Mouse (Mus musculus): ENCODE measurements around the gene Fam102a. TPM values are rescaled to one million over a fixed set of nuclear protein-coding genes. Genes with fewer than 3 reads are reported as not detected.

The Fam102a gene
- total RNA-seq, 2 experiments from 2014 or later, result 9.9 to 11.0 TPM

DNA sequence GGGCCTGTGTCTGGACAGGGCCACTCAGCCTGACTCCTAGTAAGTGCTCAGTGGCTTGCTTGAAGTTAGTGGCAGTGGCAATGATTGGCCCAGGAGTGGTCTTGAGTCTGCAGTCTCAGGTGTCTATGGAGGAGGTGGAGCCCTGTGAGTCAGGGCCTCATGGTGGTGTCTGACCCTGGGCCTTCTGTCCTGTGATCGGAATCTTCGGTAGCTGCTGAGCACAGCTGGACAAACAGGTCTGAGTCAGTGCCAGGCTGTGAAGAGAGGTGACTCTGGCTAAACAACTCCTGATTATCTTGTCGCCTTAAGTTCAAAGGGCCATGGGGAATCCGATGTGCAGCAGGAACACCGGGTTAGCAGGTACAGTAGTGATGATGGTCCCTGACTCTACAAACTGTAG, 12.2 kb downstream of the Fam102a start:
- DNase-seq, result no peak

- peak; percentile 69 for DNase-seq
These were observed 13.0 kb downstream of the Fam102a start for GRCm38 (mm10) chr2:32547964-32548739.

- DNase-seq, result no peak
These were observed 14.0 kb downstream of the Fam102a start for GRCm38 (mm10) chr2:32549171-32549570.

DNA sequence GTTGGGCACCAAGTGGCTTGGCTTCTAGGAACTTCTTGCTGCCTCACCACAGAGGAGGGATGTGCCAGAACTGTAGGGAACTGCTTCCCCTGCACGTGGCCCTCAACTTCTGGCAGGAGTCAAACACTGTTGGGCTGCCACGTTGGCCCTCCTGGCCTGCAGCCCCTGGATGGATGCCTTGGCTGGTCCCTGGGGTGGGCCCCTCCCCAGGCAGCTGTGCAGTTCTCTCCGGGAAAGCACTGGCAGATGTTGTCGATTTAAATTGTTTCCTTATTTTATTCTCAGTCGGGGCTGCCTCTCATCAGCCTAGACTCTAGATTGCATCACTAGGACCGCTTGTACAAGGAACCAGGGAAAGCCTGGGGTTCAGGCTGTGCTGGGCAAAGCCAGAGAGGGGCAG, 14.6 kb downstream of the Fam102a start:
- peak; percentile 78 for DNase-seq

DNA sequence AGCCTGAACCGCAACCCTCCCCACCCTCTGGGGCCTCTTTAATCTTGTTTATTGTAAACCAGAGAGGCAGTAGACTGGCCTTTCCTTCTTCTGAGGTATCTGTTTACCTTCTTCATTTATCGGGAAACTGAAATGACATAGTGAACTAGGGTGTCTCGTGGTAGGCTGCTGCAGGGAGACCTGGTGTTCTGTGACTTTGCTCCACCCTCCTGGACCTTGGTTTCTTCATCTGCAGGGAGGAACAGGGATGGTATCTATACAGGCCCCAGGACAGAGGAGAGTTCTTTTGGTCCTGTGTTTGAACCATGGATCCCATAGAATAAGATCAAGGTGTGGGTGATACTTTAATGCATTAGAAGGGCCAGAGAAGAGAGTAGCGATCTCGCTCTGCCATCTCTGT, 16.1 kb downstream of the Fam102a start:
- no peak for DNase-seq

GRCm38 (mm10) chr2:32553592-32554148, 18.5 kb downstream of the Fam102a start:
- no peak for DNase-seq

- no peak for DNase-seq
These were observed 20.4 kb downstream of the Fam102a start for GRCm38 (mm10) chr2:32555484-32555883.

- no peak for DNase-seq
These were observed 20.9 kb downstream of the Fam102a start for GRCm38 (mm10) chr2:32556019-32556418.

- DNase-seq, result no peak
These were observed 24.4 kb downstream of the Fam102a start for GRCm38 (mm10) chr2:32559570-32559969.

DNA sequence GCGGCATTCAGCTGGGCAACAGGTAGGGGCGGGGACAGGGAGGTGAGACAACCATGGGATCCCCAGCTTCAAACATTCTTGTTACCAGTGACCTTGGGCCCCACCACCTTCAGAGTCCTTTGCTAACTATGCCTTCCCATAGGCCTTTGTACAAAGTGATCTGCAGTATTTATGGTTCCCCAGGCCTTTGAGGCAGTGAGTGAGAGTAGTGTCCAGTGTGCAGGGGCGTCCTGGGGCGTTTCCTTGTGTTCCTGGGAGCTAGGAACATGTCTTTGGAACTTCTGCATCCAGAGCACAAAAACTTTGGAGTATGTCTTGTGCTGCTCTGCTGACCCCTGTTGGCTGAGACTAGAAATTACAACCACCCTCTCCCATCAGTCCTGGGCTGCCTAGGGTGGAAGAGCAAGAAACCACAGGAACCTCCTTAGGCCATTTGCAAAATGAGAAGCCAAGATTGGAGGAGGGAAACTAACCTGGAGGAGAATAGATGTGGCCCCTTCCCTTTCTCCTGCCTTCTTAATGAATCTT, 31.5 kb downstream of the Fam102a start:
- DNase-seq, result peak; percentile 83

DNA sequence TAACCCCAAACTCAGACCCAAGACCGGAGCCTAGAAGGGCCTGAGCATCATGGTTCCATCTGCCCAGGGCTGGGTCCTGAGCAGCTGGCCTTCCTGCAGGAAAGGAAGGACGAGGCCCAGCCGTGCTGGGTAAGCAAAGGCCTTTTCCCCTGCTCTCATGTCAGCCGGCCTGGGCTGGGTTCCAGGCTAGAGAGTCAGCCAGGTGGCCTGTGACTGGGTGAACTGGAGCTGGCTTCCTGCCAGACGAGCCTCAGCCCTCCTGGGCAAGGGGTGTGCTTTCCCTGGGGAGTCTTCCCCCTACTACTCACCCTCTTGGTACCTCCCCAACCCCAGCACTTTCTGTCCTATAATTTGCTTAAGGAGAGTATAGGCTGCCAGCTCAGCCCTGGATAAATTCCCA, 33.0 kb downstream of the Fam102a start:
- DNase-seq, result peak; percentile 65

GRCm38 (mm10) chr2:32568941-32569340, 33.8 kb downstream of the Fam102a start:
- DNase-seq, result no peak

DNA sequence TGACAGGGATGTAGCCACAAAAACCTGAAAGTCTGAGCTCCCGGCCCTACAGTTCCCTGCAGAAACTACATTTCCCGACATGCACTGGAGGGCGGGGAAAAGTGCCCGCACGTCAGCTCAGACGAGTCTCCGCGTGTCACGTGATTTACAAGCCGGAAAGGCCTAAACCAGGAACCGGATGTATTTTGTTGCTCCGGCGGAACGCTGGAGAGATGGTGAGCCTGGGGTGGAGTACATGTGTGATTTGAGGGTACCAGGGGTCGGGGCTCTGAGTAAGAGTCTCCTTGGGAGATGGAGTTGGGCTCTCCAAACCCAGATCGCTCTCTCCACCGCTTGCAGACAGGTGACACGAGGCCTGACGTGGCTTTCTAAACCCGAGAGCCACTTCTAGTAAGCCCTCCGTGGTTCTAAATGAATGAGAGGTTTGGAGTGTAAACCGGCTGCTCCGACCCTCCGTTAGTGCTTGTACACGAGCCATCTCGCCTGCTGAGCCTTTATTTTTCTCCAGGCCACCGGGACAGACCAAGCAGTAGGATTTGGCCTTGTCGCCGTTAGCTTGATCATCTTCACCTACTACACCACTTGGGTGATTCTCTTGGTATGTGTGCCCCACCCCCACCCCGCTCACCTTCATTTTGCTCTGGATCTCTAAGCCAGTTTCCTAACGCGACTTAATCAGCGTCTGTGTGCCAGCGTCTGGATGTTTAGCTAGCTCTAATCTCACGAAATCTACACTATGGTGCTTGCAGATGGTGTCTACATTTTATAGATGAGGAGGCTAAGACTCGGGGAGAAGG, 35.8 kb downstream of the Fam102a start, which contains the start of gene Dpm2:
TSS of gene Dpm2 (plus strand) at position 161 of the 797 bp plus-strand sequence.
- DNase-seq, result peak; percentile 91

- DNase-seq, result no peak
These were observed 37.1 kb downstream of the Fam102a start for GRCm38 (mm10) chr2:32572196-32572595.

GRCm38 (mm10) chr2:32574497-32574896, 39.4 kb downstream of the Fam102a start, which contains the start of gene Pip5kl1:
Pip5kl1 (plus strand) TSS chr2:32574797.
- no peak for DNase-seq

- DNase-seq, result peak; percentile 66
These were observed 39.9 kb downstream of the Fam102a start for GRCm38 (mm10) chr2:32574901-32575585.

DNA sequence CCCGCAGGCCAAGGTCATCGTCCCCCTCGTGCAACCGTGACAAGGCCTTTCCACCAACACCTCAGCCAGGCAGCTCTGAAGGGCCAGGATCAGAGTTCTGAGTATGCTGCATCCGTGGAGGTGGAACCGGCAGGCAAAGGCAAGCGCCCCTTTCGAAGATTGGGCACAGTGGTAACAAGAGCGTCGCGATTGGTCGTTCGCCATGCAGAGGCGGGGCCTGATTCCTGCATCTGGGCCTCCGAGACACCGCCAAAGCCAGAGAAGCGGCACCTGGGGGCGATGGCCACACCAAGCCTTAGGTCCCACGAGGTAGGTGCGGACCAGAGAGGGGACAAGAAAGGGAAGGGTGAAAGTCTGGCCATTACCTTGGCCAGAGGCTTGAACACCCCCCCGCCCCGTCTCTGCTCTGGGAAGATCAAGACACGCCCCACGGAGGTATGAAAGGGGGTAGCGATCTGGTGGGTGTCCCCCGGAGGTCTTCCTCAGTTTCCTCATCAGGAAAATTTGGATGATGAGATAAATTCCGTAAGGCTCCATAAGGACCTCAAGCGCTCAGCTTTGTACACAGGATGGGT, 40.5 kb downstream of the Fam102a start, which contains the start of gene 9430097D07Rik:
TSS of gene 9430097D07Rik (minus strand) at position 99 of the 575 bp plus-strand sequence.
- DNase-seq, result no peak

- no peak for DNase-seq
These were observed 41.4 kb downstream of the Fam102a start for GRCm38 (mm10) chr2:32576532-32576931.

DNA sequence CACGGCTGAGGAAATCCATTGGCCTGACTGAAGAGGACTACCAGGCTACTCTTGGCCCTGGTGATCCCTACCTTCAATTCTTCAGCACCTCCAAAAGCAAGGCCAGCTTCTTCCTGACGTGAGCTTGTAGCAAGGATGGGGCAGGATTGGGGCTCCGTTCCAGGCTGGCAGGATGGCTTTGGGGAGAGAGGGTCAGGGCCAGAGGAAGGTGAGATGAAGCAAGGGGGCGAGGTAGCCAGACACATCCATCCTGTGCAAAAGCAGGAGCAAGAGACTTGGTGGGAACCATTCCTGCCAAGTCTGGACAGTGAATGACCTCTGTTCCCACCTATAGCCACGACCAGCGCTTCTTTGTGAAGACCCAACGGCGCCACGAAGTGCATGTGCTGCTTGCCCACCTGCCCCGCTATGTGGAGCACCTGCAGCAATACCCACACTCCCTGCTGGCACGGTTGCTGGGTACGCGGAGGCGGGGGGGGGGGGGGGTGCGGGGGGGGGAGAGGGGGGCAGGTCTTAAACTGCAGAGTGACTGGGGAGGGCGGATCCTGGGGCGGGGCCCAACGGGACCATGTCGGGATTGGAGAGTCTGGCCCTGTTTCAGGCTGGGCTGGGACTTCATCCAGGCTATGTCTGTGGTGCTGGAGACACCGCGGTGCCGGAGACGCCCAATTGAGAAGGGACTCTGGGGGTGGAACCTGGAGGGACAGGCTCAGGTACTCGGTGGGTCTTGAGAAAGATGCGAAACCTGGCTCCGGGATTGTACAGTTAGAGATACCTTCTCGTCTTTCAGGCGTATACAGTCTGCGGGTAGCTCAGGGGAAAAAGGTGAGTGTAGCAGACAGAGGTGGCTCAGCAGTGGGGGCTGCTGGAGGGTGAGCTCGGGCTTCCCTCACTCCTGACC, 43.3 kb downstream of the Fam102a start:
- DNase-seq, result peak; percentile 41

- peak; percentile 56 for DNase-seq
These were observed 46.4 kb downstream of the Fam102a start for GRCm38 (mm10) chr2:32581450-32582095.

All from heart, postnatal 4 days (tissue).